Mouse (Mus musculus) limb, embryonic 11.5 days (tissue): ENCODE data around the gene Itpr2. TPM values are rescaled to one million over a fixed set of nuclear protein-coding genes. Genes with fewer than 3 reads are reported as not detected.

Experiments used
- ATAC-seq: fragments of 200-750 bp; cut with Nextera tagmentation; 2 replicates; pipeline ENCODE4 v1.8.0; 2017; ENCODE audit warnings: low read depth; ENCODE audit not compliant: insufficient number of reproducible peaks, low FRiP score, low TSS enrichment
- DNase-seq: peaks from one replicate; pipeline ENCODE4 v3.0.0-alpha.2; 2015; ENCODE audit warnings: low spot score
- H3K27ac ChIP-seq: fragments of 300-500 bp; sonication (generic); replicated peaks from 2 replicates; pipeline ENCODE4 v1.5.1; 2014; ENCODE audit warnings: low read depth, mild to moderate bottlenecking, low read length
- H3K27me3 ChIP-seq: fragments of 300-500 bp; sonication (generic); 2 replicates; pipeline ENCODE4 v1.6.1; 2014; ENCODE audit warnings: mild to moderate bottlenecking, low read length, mixed read lengths; ENCODE audit not compliant: control insufficient read depth, insufficient read depth
- H3K36me3 ChIP-seq: fragments of 300-500 bp; sonication (generic); 2 replicates; pipeline ENCODE4 v1.6.1; 2014; ENCODE audit warnings: mild to moderate bottlenecking, low read length, moderate library complexity, mixed read lengths; ENCODE audit not compliant: control insufficient read depth, insufficient read depth
- H3K4me1 ChIP-seq: fragments of 300-500 bp; sonication (generic); 2 replicates; pipeline ENCODE4 v1.6.1; 2014; ENCODE audit warnings: low read length, mixed read lengths; ENCODE audit not compliant: control insufficient read depth, insufficient read depth
- H3K4me2 ChIP-seq: fragments of 300-500 bp; sonication (generic); 2 replicates; pipeline ENCODE4 v1.6.1; 2014; ENCODE audit warnings: low read depth, mild to moderate bottlenecking, moderate library complexity; ENCODE audit not compliant: severe bottlenecking
- H3K4me3 ChIP-seq: fragments of 300-500 bp; sonication (generic); 2 replicates; pipeline ENCODE4 v1.5.1; 2014; ENCODE audit warnings: low read depth, low read length
- H3K9ac ChIP-seq: fragments of 300-500 bp; sonication (generic); 2 replicates; pipeline ENCODE4 v1.6.1; 2014; ENCODE audit warnings: mild to moderate bottlenecking, low read length
- H3K9me3 ChIP-seq: fragments of 300-500 bp; sonication (generic); 2 replicates; pipeline ENCODE4 v1.6.1; 2016; ENCODE audit warnings: low read length; ENCODE audit not compliant: control insufficient read depth
- WGBS: fragments of 180-500 bp; shearing (Covaris S2); extraction: QIAGEN DNeasy Blood & Tissue Kit; methylation state at CpG from one replicate; pipeline ENCODE4 v1.1.7; 2014; 5-methylcytosine and 5-hydroxymethylcytosine counted together
- polyA plus RNA-seq: library from polyadenylated mRNA; unstranded; fragments of >200 nt; fragmentation: Nextera tagmentation; extraction: Ambion mirVana; gene quantifications from 2 replicates; pipeline ENCODE4 v1.2.1, GENCODE M21; 2014

The Itpr2 gene
- polyA plus RNA-seq, 1 experiment from 2014 or later, result 5.7 TPM

- Histone ChIP-seq H3K4me1 (0 out of 2 replicates have a peak, but pooled peaks cover 3% of the 10 kb centered on the region), H3K4me3 (no peak overlapping the region), H3K27ac (no peak overlapping the region), H3K27me3 (no peaks in the 10 kb centered on the region), H3K9ac (no peak overlapping the region), H3K36me3 (no peaks in the 10 kb centered on the region), H3K4me2 (no peak overlapping the region), H3K9me3 (no peaks in the 10 kb centered on the region)
- WGBS, result 91% methylated on average over 9 of the region's 9 CpGs
- ATAC-seq, result no peak
- DNase-seq, result no peak
Measured at GRCm38 (mm10) chr6:146082476-146082875, 419.5 kb downstream of the Itpr2 start.

- DNase-seq (no peak), ATAC-seq (no peak)
- Histone ChIP-seq H3K4me2 (no peak overlapping the region), H3K9me3 (no peaks in the 10 kb centered on the region), H3K9ac (no peak overlapping the region), H3K27me3 (no peaks in the 10 kb centered on the region), H3K4me3 (no peak overlapping the region), H3K36me3 (no peaks in the 10 kb centered on the region), H3K4me1 (0 out of 2 replicates have a peak, but pooled peaks cover 3% of the 10 kb centered on the region), H3K27ac (no peak overlapping the region)
- WGBS, result 92% methylated on average over 8 of the region's 8 CpGs
Measured at GRCm38 (mm10) chr6:146081578-146081977, 420.4 kb downstream of the Itpr2 start.

GRCm38 (mm10) chr6:146080546-146081512 is 421.2 kb downstream of the Itpr2 start:
- DNase-seq (no peak), ATAC-seq (no peak)
- Histone ChIP-seq H3K27me3 (no peaks in the 10 kb centered on the region), H3K9me3 (no peaks in the 10 kb centered on the region), H3K36me3 (no peaks in the 10 kb centered on the region), H3K4me1 (0 out of 2 replicates have a peak, but pooled peaks cover 3% of the 10 kb centered on the region), H3K27ac (no peak overlapping the region), H3K4me3 (no peak overlapping the region), H3K9ac (no peak overlapping the region), H3K4me2 (no peak overlapping the region)
- 67% methylated on average over 18 of the region's 18 CpGs for WGBS

GRCm38 (mm10) chr6:146079734-146080443 is 422.1 kb downstream of the Itpr2 start:
- Histone ChIP-seq H3K27me3 (no peaks in the 10 kb centered on the region), H3K9ac (no peak overlapping the region), H3K4me3 (no peak overlapping the region), H3K27ac (no peak overlapping the region), H3K4me1 (0 out of 2 replicates have a peak, but pooled peaks cover 3% of the 10 kb centered on the region), H3K9me3 (no peaks in the 10 kb centered on the region), H3K36me3 (no peaks in the 10 kb centered on the region), H3K4me2 (no peak overlapping the region)
- ATAC-seq (no peak), DNase-seq (no peak)
- WGBS, result 60% methylated on average over 3 of the region's 3 CpGs

GRCm38 (mm10) chr6:146079261-146079660 is 422.8 kb downstream of the Itpr2 start:
- no peak overlapping the region for H3K27ac ChIP-seq
- 52% methylated on average over 5 of the region's 5 CpGs for WGBS
- H3K4me1 ChIP-seq, result 0 out of 2 replicates have a peak, but pooled peaks cover 3% of the 10 kb centered on the region
- H3K36me3 ChIP-seq, result no peaks in the 10 kb centered on the region
- no peaks in the 10 kb centered on the region for H3K9me3 ChIP-seq
- DNase-seq, result peak; percentile 83
- no peaks in the 10 kb centered on the region for H3K27me3 ChIP-seq
- ATAC-seq, result no peak
- no peak overlapping the region for H3K9ac ChIP-seq
- no peak overlapping the region for H3K4me3 ChIP-seq
- no peak overlapping the region for H3K4me2 ChIP-seq

GRCm38 (mm10) chr6:146078136-146078535 is 423.9 kb downstream of the Itpr2 start:
- no peak for DNase-seq
- Histone ChIP-seq H3K9me3 (no peaks in the 10 kb centered on the region; the same call in 1 of the 2 replicates), H3K4me2 (no peak overlapping the region), H3K4me3 (no peak overlapping the region), H3K27me3 (no peaks in the 10 kb centered on the region), H3K4me1 (0 out of 2 replicates have a peak, but pooled peaks cover 3% of the 10 kb centered on the region), H3K27ac (no peak overlapping the region), H3K36me3 (no peaks in the 10 kb centered on the region), H3K9ac (no peak overlapping the region)
- ATAC-seq, result no peak
- WGBS, result 78% methylated on average over 15 of the region's 15 CpGs

GRCm38 (mm10) chr6:146077124-146077889 is 424.7 kb downstream of the Itpr2 start:
- H3K4me3 ChIP-seq, result no peak overlapping the region
- H3K27ac ChIP-seq, result no peak overlapping the region
- ATAC-seq (no peak), DNase-seq (peak; percentile 26)
- H3K9me3 ChIP-seq, result no peaks in the 10 kb centered on the region; the same call in 1 of the 2 replicates
- H3K27me3 ChIP-seq, result no peaks in the 10 kb centered on the region
- no peak overlapping the region for H3K9ac ChIP-seq
- 0 out of 2 replicates have a peak, but pooled peaks cover 3% of the 10 kb centered on the region for H3K4me1 ChIP-seq
- H3K36me3 ChIP-seq, result no peaks in the 10 kb centered on the region
- no peak overlapping the region for H3K4me2 ChIP-seq
- 81% methylated on average over 11 of the region's 11 CpGs for WGBS

- H3K9ac ChIP-seq, result no peak overlapping the region
- H3K4me2 ChIP-seq, result no peak overlapping the region
- no peaks in the 10 kb centered on the region; the same call in 1 of the 2 replicates for H3K9me3 ChIP-seq
- no peak for DNase-seq
- H3K4me1 ChIP-seq, result no peaks in the 10 kb centered on the region
- H3K36me3 ChIP-seq, result no peaks in the 10 kb centered on the region
- 78% methylated on average over 1 of the region's 1 CpGs for WGBS
- H3K27me3 ChIP-seq, result no peaks in the 10 kb centered on the region
- H3K27ac ChIP-seq, result no peak overlapping the region
- H3K4me3 ChIP-seq, result no peak overlapping the region
- no peak for ATAC-seq
Measured at GRCm38 (mm10) chr6:146072842-146073241, 429.2 kb downstream of the Itpr2 start.
